Mouse (Mus musculus) embryonic fibroblast, embryonic 13.5 days (primary cell): ENCODE measurements around the gene Mypop.

ENCODE experiments used
- CTCF ChIP-seq: IDR thresholded peaks from 2 replicates; pipeline ENCODE4 v1.5.1; 2011; ENCODE audit warnings: mild to moderate bottlenecking, control low read depth, low read length, moderate library complexity, borderline replicate concordance; ENCODE audit not compliant: insufficient read depth
- POLR2A ChIP-seq: IDR thresholded peaks from 2 replicates; pipeline ENCODE4 v1.6.1; 2011; ENCODE audit warnings: low read depth, mild to moderate bottlenecking, control low read depth, low read length, moderate library complexity

- peak; percentile 48 for TF ChIP-seq POLR2A
- TF ChIP-seq CTCF = no peak
These were observed 13.0 kb downstream of the Mypop start, which contains the start of gene Irf2bp1 for GRCm38 (mm10) chr7:19003902-19004630.
